Mouse (Mus musculus) heart, postnatal 0 days (tissue): ENCODE measurements around the gene Chil1. TPM values are rescaled to one million over a fixed set of nuclear protein-coding genes. Genes with fewer than 3 reads are reported as not detected.

Experiments
- ATAC-seq: fragments of 200-750 bp; cut with Nextera tagmentation; 2 replicates; pipeline ENCODE4 v1.8.0; 2017; ENCODE audit warnings: low read depth, moderate number of reproducible peaks, moderate library complexity; ENCODE audit not compliant: insufficient read depth
- DNase-seq: peaks from one replicate; pipeline ENCODE4 v3.0.0-alpha.2; 2016; ENCODE audit warnings: low spot score
- H3K27ac ChIP-seq: fragments of 300-500 bp; sonication (generic); 2 replicates; pipeline ENCODE4 v1.5.1; 2014; ENCODE audit warnings: low read depth, mild to moderate bottlenecking
- H3K27me3 ChIP-seq: fragments of 300-500 bp; sonication (generic); 2 replicates; pipeline ENCODE4 v1.6.1; 2014; ENCODE audit warnings: low read length, mixed read lengths; ENCODE audit not compliant: control insufficient read depth, insufficient read depth
- H3K36me3 ChIP-seq: fragments of 300-500 bp; sonication (generic); replicated peaks from 2 replicates; pipeline ENCODE4 v1.6.1; 2014; ENCODE audit warnings: low read length, mixed read lengths; ENCODE audit not compliant: control insufficient read depth, insufficient read depth
- H3K4me1 ChIP-seq: fragments of 300-500 bp; sonication (generic); 2 replicates; pipeline ENCODE4 v1.6.1; 2014; ENCODE audit warnings: antibody characterized with exemption; ENCODE audit not compliant: control insufficient read depth, insufficient read depth
- H3K4me2 ChIP-seq: fragments of 300-500 bp; sonication (generic); 2 replicates; pipeline ENCODE4 v1.6.1; 2014; ENCODE audit warnings: low read depth, mild to moderate bottlenecking, low read length, moderate library complexity
- H3K4me3 ChIP-seq: fragments of 300-500 bp; sonication (generic); 2 replicates; pipeline ENCODE4 v1.5.1; 2014; ENCODE audit warnings: low read depth, low read length
- H3K9ac ChIP-seq: fragments of 300-500 bp; sonication (generic); replicated peaks from 2 replicates; pipeline ENCODE4 v1.6.1; 2014; ENCODE audit warnings: low read depth, low read length, mixed read lengths
- H3K9me3 ChIP-seq: fragments of 300-500 bp; sonication (generic); replicated peaks from 2 replicates; pipeline ENCODE4 v1.6.1; 2016; ENCODE audit warnings: low read length; ENCODE audit not compliant: control insufficient read depth
- CTCF ChIP-seq: IDR thresholded peaks from 2 replicates; pipeline ENCODE4 v1.5.1; 2016; ENCODE audit warnings: antibody characterized with exemption, control low read depth, low read depth
- EP300 ChIP-seq: IDR thresholded peaks from 2 replicates; pipeline ENCODE4 v1.6.1; 2016; ENCODE audit warnings: antibody characterized with exemption, low read depth
- WGBS: fragments of 180-500 bp; shearing (Covaris S2); extraction: QIAGEN DNeasy Blood & Tissue Kit; methylation state at CpG from one replicate; pipeline ENCODE4 v1.1.7; 2014; 5-methylcytosine and 5-hydroxymethylcytosine counted together
- polyA plus RNA-seq: library from polyadenylated mRNA; unstranded; fragments of >200 nt; fragmentation: Nextera tagmentation; extraction: Ambion mirVana; gene quantifications from 2 replicates; pipeline ENCODE4 v1.2.1, GENCODE M21; 2015
- total RNA-seq: library from RNA; depleted of rRNA; stranded (reverse); fragments of >200 nt; gene quantifications from 2 replicates; pipeline ENCODE4 v1.2.3, GENCODE M21; 2014; ENCODE audit warnings: low replicate concordance

Gene Chil1
- total and polyA plus RNA-seq, 2 experiments from 2014 or later: 0.59 to 0.69 TPM

DNA sequence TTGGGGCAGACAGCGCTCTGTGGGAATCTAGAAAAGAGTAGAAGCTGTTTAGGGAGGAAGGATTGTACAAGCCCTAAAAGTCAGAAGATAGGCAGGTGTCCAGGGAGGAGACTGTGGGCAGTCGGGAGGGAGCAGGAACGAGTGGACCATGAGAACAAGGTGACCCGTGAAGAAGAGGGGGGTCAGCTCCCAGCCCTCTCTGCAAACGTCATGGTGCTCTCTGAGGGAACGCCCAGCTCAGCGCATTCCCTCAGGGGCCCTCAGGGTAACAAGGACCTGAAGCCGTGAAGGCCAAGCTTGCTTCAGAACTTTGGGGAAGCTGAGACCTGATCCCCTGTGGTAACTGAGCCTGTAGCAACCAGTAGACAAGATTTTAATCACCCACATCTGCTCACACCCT lies 31.9 kb upstream of the Chil1 start:
- no peak for ATAC-seq
- TF ChIP-seq CTCF: no peak
- no peak for TF ChIP-seq EP300
- 39% methylated on average over 8 of the region's 8 CpGs for WGBS

GRCm38 (mm10) chr1:134150745-134151144 lies 31.2 kb upstream of the Chil1 start:
- H3K27me3 ChIP-seq: no peaks in the 10 kb centered on the region
- 87% methylated on average over 9 of the region's 9 CpGs for WGBS
- DNase-seq: no peak
- no peaks in the 10 kb centered on the region for H3K36me3 ChIP-seq
- TF ChIP-seq CTCF (no peak), EP300 (no peak)
- no peak for ATAC-seq
- no peak overlapping the region for H3K27ac ChIP-seq
- H3K9me3 ChIP-seq: no peaks in the 10 kb centered on the region; the same call in 1 of the 2 replicates
- no peaks in the 10 kb centered on the region for H3K4me1 ChIP-seq
- no peak overlapping the region for H3K4me3 ChIP-seq
- H3K4me2 ChIP-seq: no peak overlapping the region
- no peak overlapping the region for H3K9ac ChIP-seq

More for the DNA sequence above, 31.9 kb upstream of the Chil1 start:
- H3K4me1 ChIP-seq: no peaks in the 10 kb centered on the region
- no peak overlapping the region for H3K9ac ChIP-seq
- no peak overlapping the region for H3K27ac ChIP-seq
- no peaks in the 10 kb centered on the region for H3K36me3 ChIP-seq
- no peak overlapping the region for H3K4me2 ChIP-seq
- H3K4me3 ChIP-seq: no peak overlapping the region
- no peak for DNase-seq
- H3K9me3 ChIP-seq: no peaks in the 10 kb centered on the region; the same call in 1 of the 2 replicates
- no peaks in the 10 kb centered on the region for H3K27me3 ChIP-seq

GRCm38 (mm10) chr1:134151655-134152412 lies 30.1 kb upstream of the Chil1 start:
- TF ChIP-seq EP300 (no peak), CTCF (peak; percentile 93)
- Histone ChIP-seq H3K4me1 (no peaks in the 10 kb centered on the region), H3K9ac (no peak overlapping the region), H3K36me3 (no peaks in the 10 kb centered on the region), H3K4me3 (no peak overlapping the region), H3K9me3 (no peaks in the 10 kb centered on the region; the same call in 1 of the 2 replicates), H3K27me3 (no peaks in the 10 kb centered on the region), H3K27ac (no peak overlapping the region), H3K4me2 (no peak overlapping the region)
- DNase-seq: peak; percentile 89
- ATAC-seq: peak; percentile 77
- WGBS: 30% methylated on average over 13 of the region's 13 CpGs

DNA sequence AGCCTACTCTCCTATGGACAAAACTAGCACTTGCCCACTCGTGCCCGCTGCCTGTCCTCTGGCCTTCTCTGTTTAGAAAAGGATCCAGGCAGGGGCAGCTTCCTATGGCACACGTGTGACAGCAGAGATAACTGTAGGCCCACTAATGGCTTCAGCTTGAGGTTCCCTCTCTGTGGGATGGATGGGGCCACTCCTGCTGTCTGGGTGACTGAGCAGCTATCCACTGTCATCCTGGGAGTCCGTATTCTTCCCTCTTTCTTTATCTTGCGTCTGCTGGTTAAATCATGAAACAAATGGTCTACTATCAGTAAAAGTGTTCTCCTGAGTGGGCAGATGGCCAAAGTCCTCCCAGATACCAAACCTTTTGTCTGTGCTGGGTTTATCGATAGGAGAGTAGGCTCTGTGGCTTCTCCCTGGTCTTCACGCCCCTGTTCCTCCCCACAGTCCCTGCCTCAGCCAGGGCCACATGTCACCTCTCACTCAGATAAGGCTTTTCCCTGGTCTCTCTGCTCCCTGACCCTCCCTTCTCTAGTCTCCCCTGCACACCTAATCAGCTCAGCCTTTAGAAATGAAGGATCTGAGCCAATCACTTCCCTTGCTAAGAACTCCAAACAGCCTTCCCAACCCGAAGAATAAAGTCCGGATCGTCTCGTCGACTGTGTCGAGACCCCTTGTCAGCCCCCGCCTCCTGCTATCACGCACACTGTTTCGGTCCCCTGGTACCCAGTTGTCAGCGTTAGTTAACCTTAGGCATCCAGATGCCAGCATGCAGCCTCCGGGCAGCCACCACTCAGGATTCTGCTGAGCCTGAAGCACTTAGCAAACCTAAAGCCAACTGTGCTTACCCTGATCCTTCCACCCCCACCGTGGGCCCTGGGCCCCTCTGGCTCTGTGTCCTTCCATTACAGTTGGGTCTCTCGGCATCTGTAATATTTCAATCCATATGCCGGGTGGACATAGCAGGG lies 29.1 kb upstream of the Chil1 start:
- no peak overlapping the region for H3K9ac ChIP-seq

GRCm38 (mm10) chr1:134154121-134154520 lies 27.9 kb upstream of the Chil1 start:
- Histone ChIP-seq H3K4me2 (no peak overlapping the region), H3K27me3 (no peaks in the 10 kb centered on the region), H3K9ac (no peak overlapping the region), H3K27ac (no peak overlapping the region), H3K36me3 (no peaks in the 10 kb centered on the region), H3K9me3 (no peaks in the 10 kb centered on the region; the same call in 1 of the 2 replicates), H3K4me1 (no peaks in the 10 kb centered on the region), H3K4me3 (no peak overlapping the region)
- DNase-seq (no peak), ATAC-seq (no peak)
- no peak for TF ChIP-seq CTCF
- no peak for TF ChIP-seq EP300
- WGBS: 90% methylated on average over 3 of the region's 3 CpGs

More for the DNA sequence above, 29.1 kb upstream of the Chil1 start:
- no peak for DNase-seq
- Histone ChIP-seq H3K4me2 (no peak overlapping the region), H3K4me1 (no peaks in the 10 kb centered on the region), H3K27me3 (no peaks in the 10 kb centered on the region), H3K36me3 (no peaks in the 10 kb centered on the region), H3K9me3 (no peaks in the 10 kb centered on the region; the same call in 1 of the 2 replicates), H3K4me3 (no peak overlapping the region), H3K27ac (no peak overlapping the region)
- ATAC-seq: no peak
- WGBS: 34% methylated on average over 21 of the region's 21 CpGs
- no peak for TF ChIP-seq EP300
- TF ChIP-seq CTCF: no peak
